Mouse (Mus musculus) MEL (cell line): Measurements from ENCODE around the gene Slc2a1. TPM values are rescaled to one million over a fixed set of nuclear protein-coding genes. Genes with fewer than 3 reads are reported as not detected.
A peak's percentile ranks its signal among the peaks of the same experiment; 100 is the strongest.

Experiments used
- DNase-seq: peaks from one replicate; pipeline ENCODE4 v3.0.0; 2011; ENCODE audit warnings: low read depth, low spot score
- H3K27ac ChIP-seq: 2 replicates; pipeline ENCODE4 v1.5.1; 2012; ENCODE audit warnings: low read depth, mild to moderate bottlenecking, control low read depth, low read length, moderate library complexity; ENCODE audit not compliant: control insufficient read depth
- H3K27me3 ChIP-seq, 2 experiments: fragments of 150-350 bp in 1 of 2; sonication (generic) in 1 of 2; 2 replicates each; pipeline ENCODE4 v1.6.1; 2012; ENCODE audit warnings: low read length in 2 of 2, mild to moderate bottlenecking in 2 of 2, improper control_type of control experiment in 1 of 2, moderate library complexity in 1 of 2; ENCODE audit not compliant: insufficient read depth in 2 of 2, control insufficient read depth in 1 of 2
- H3K36me3 ChIP-seq, 2 experiments: 2 replicates each; pipeline ENCODE4 v1.6.1; 2012 to 2014; ENCODE audit warnings: low read length in 2 of 2, improper control_type of control experiment in 1 of 2, inconsistent platforms in 1 of 2, mild to moderate bottlenecking in 1 of 2; ENCODE audit not compliant: insufficient read depth in 2 of 2, control insufficient read depth in 1 of 2
- H3K4me1 ChIP-seq, 2 experiments: fragments of 150-350 bp in 1 of 2; sonication (generic) in 1 of 2; 2 replicates each; pipeline ENCODE4 v1.6.1; 2012; ENCODE audit warnings: low read length in 2 of 2, improper control_type of control experiment in 1 of 2, mild to moderate bottlenecking in 1 of 2; ENCODE audit not compliant: insufficient read depth in 2 of 2, control insufficient read depth in 1 of 2
- H3K4me3 ChIP-seq, 2 experiments: fragments of 150-350 bp in 1 of 2; sonication (generic) in 1 of 2; 2 replicates each; pipeline ENCODE4 v1.5.1; 2012; ENCODE audit warnings: low read depth in 2 of 2, low read length in 2 of 2, mild to moderate bottlenecking in 2 of 2, moderate library complexity in 2 of 2, control low read depth in 1 of 2, improper control_type of control experiment in 1 of 2; ENCODE audit not compliant: control insufficient read depth in 1 of 2, insufficient read depth in 1 of 2
- H3K79me2 ChIP-seq: 2 replicates; pipeline ENCODE4 v1.6.1; 2012; ENCODE audit warnings: mild to moderate bottlenecking, low read length, moderate library complexity; ENCODE audit not compliant: control insufficient read depth, poor library complexity, insufficient read depth
- H3K9ac ChIP-seq: 2 replicates; pipeline ENCODE4 v1.6.1; 2012; ENCODE audit warnings: low read depth, mild to moderate bottlenecking, control low read depth, low read length, moderate library complexity; ENCODE audit not compliant: control insufficient read depth, poor library complexity, severe bottlenecking
- H3K9me3 ChIP-seq: fragments of 150-350 bp; sonication (generic); replicated peaks from 2 replicates; pipeline ENCODE4 v1.6.1; 2012; ENCODE audit warnings: mild to moderate bottlenecking, low read length, improper control_type of control experiment, moderate library complexity; ENCODE audit not compliant: insufficient read depth
- BHLHE40 ChIP-seq: IDR thresholded peaks from 2 replicates; pipeline ENCODE4 v1.6.1; 2012; ENCODE audit warnings: low read depth, mild to moderate bottlenecking, inconsistent platforms, low read length, improper control_type of control experiment, borderline replicate concordance
- CHD2 ChIP-seq: IDR thresholded peaks from 2 replicates; pipeline ENCODE4 v1.6.1; 2011; ENCODE audit warnings: low read length, improper control_type of control experiment
- EP300 ChIP-seq, 2 experiments: IDR thresholded peaks; 2 replicates each; pipeline ENCODE4 v1.6.1; 2011; ENCODE audit warnings: improper control_type of control experiment in 2 of 2, low read length in 2 of 2, low read depth in 1 of 2, mild to moderate bottlenecking in 1 of 2
- ETS1 ChIP-seq: IDR thresholded peaks from 2 replicates; pipeline ENCODE4 v1.6.1; 2012; ENCODE audit warnings: low read depth, mild to moderate bottlenecking, inconsistent platforms, low read length, improper control_type of control experiment, moderate library complexity
- KAT2A ChIP-seq: conservative IDR thresholded peaks from 2 replicates; pipeline ENCODE4 v1.6.1; 2012; ENCODE audit warnings: low read depth, low read length, improper control_type of control experiment, inconsistent platforms
- MAX ChIP-seq: IDR thresholded peaks from 2 replicates; pipeline ENCODE4 v1.6.1; 2011; ENCODE audit warnings: low read length, improper control_type of control experiment
- MXI1 ChIP-seq: IDR thresholded peaks from 2 replicates; pipeline ENCODE4 v1.6.1; 2011; ENCODE audit warnings: mild to moderate bottlenecking, low read depth, low read length, improper control_type of control experiment
- MYB ChIP-seq: IDR thresholded peaks from 2 replicates; pipeline ENCODE4 v1.6.1; 2011; ENCODE audit warnings: mild to moderate bottlenecking, low read depth, low read length, improper control_type of control experiment
- MYC ChIP-seq: IDR thresholded peaks from 2 replicates; pipeline ENCODE4 v1.6.1; 2011; ENCODE audit warnings: low read depth, mild to moderate bottlenecking, low read length, improper control_type of control experiment, moderate library complexity
- NELFE ChIP-seq: IDR thresholded peaks from 2 replicates; pipeline ENCODE4 v1.6.1; 2011; ENCODE audit warnings: low read depth, low read length, improper control_type of control experiment
- NRF1 ChIP-seq: IDR thresholded peaks from 2 replicates; pipeline ENCODE4 v1.6.1; 2014; ENCODE audit warnings: low read depth, mild to moderate bottlenecking, inconsistent platforms, low read length, improper control_type of control experiment, moderate library complexity; ENCODE audit not compliant: poor library complexity, insufficient read depth, severe bottlenecking
- POLR2AphosphoS2 ChIP-seq: IDR thresholded peaks from 2 replicates; pipeline ENCODE4 v1.6.1; 2011; ENCODE audit warnings: low read length, improper control_type of control experiment
- POLR2AphosphoS5 ChIP-seq: IDR thresholded peaks from 2 replicates; pipeline ENCODE4 v1.6.1; 2012; ENCODE audit warnings: low read depth, borderline replicate concordance, mild to moderate bottlenecking, inconsistent platforms, low read length, moderate library complexity, mixed read lengths
- RAD21 ChIP-seq: IDR thresholded peaks from 2 replicates; pipeline ENCODE4 v1.6.1; 2011; ENCODE audit warnings: mild to moderate bottlenecking, low read depth, low read length, improper control_type of control experiment
- RCOR1 ChIP-seq: IDR thresholded peaks from 2 replicates; pipeline ENCODE4 v1.6.1; 2012; ENCODE audit warnings: low read depth, mild to moderate bottlenecking, inconsistent platforms, low read length, improper control_type of control experiment
- SIN3A ChIP-seq: IDR thresholded peaks from 2 replicates; pipeline ENCODE4 v1.6.1; 2012; ENCODE audit warnings: low read length, improper control_type of control experiment, inconsistent platforms
- TAL1 ChIP-seq: IDR thresholded peaks from 2 replicates; pipeline ENCODE4 v1.6.1; 2012; ENCODE audit warnings: mild to moderate bottlenecking, inconsistent platforms, low read length, moderate library complexity, mixed read lengths
- ZC3H11A ChIP-seq: IDR thresholded peaks from 2 replicates; pipeline ENCODE4 v1.6.1; 2012; ENCODE audit warnings: low read depth, mild to moderate bottlenecking, inconsistent platforms, low read length, improper control_type of control experiment
- ZMIZ1 ChIP-seq: IDR thresholded peaks from 2 replicates; pipeline ENCODE4 v1.6.1; 2012; ENCODE audit warnings: low read depth, mild to moderate bottlenecking, inconsistent platforms, low read length, improper control_type of control experiment, moderate library complexity
- polyA plus RNA-seq, 2 experiments: library from polyadenylated mRNA; stranded (reverse) in 1 of 2; unstranded in 1 of 2; fragments of >175 nt in 1 of 2; fragments of >200 nt in 1 of 2; gene quantifications; 2 replicates each; pipeline versions ENCODE4 v1.2.1 to v1.2.4; 2012; ENCODE audit warnings: low replicate concordance in 2 of 2, low read depth in 1 of 2; ENCODE audit not compliant: insufficient read length in 2 of 2, insufficient read depth in 1 of 2, missing spikeins in 1 of 2
- total RNA-seq: library from RNA; depleted of rRNA; stranded (reverse); fragments of 300-350 nt; gene quantifications from 2 replicates; pipeline ENCODE4 v1.2.3, GENCODE M21; 2012

Gene Slc2a1
- total and polyA plus RNA-seq, 3 experiments, result 15.9 to 99.5 TPM; not detected in 1

DNA sequence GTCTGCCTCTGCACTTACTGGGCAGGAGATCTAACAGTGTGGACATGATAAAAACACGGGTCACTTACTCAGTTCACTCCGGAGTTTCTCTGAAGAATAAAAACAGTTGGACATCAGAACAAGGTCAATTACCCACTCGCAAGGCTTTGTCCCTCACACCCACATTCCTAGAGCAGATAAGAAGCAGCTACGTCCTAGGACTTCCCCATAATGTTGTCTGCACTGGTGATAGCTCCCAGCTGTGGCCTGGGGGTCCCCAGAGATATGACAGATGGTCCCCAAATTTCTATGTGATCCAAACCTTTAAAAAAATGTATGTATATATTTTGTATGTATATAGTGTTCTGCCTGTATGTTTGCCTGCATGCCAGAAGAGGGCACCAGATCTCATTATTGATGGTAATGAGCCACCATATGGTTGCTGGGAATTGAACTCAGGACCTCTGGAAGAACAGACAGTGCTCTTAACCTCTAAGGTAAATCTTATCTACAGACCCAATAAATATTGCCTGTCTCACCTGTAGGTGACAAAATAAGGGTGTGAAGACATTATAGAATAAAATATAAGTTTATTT, 71.7 kb downstream of the Slc2a1 start (continued):
- TF ChIP-seq ZMIZ1 (no peak), NELFE (no peak)

- peaks cover 15% of the 10 kb centered on the region for H3K79me2 ChIP-seq
- H3K4me3 ChIP-seq, result no peak overlapping the region
- H3K9me3 ChIP-seq, result no peaks in the 10 kb centered on the region
- no peak overlapping the region for H3K27ac ChIP-seq
- peak; percentile 52 for DNase-seq
- H3K9ac ChIP-seq, result no peak overlapping the region
- no peaks in the 10 kb centered on the region for H3K27me3 ChIP-seq
- TF ChIP-seq RAD21 (no peak), CHD2 (no peak), MYC (peak; percentile 90), SIN3A (0 out of 2 replicates have a peak, but pooled peaks have one; percentile 39), BHLHE40 (peak; percentile 57; the same call in 1 of the 2 replicates), POLR2AphosphoS5 (no peak), MAX (peak; percentile 76), EP300 (IDR thresholded peaks at IDR 0.05; ENCODE audit: low read depth in 1 of 2, low read length in 2 of 2) (0 out of 4 replicates have a peak, but pooled peaks of 1 of the 2 experiments have one; percentile 10), ZMIZ1 (no peak), MXI1 (peak; percentile 87)
- TF ChIP-seq, all 39 proteins: peak for 6
- H3K36me3 ChIP-seq, result peaks cover 29 to 47% of the 10 kb centered on the region in 2 experiments
- peaks cover 2 to 33% of the 10 kb centered on the region in 2 experiments; a peak in 3 of 4 replicates for H3K4me1 ChIP-seq
Observed at GRCm38 (mm10) chr4:119181456-119181855, 72.9 kb downstream of the Slc2a1 start.

DNA sequence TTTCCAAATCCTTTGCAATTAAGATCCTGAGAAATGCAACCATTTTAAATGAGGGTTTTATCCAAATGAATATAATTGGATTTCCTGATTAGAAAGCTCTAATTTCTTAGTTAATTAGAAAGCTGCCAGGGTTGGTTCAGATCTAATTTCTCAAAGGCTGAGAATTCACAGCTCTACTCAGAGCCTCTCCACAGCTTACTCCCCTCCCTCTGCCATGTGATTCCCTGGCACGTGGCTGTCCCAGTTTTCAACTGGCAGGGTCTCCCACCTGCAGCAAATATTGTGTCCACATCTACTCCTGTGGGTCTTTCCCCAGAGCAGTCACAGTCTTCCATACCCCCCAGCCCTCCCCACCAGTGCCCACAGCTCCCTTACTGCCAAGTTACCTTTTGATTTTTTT, 75.0 kb downstream of the Slc2a1 start:
- Histone ChIP-seq H3K27me3 (no peaks in the 10 kb centered on the region), H3K4me3 (no peak overlapping the region), H3K4me1 (peaks cover 4 to 48% of the 10 kb centered on the region in 2 experiments)

DNA sequence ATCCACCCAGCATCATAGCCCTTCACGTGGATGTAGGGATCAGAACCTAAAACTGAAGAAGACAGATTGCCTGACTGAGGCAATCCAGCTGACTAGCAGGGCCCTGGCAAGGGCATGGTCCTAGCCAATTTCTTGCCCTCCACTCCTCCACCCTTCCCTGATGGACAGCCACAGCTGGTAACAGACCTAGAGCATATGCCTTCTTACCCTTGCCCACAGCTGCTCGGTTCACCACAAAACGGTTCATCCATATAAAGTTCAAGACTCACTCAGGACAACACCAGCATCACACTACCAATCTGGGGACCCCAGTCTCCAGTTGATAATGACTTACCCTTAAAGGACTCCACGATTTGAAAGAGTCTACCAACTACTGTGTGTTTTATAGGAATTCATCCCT, 77.3 kb downstream of the Slc2a1 start:
- peaks cover 16 to 53% of the 10 kb centered on the region in 2 experiments for H3K36me3 ChIP-seq
- no peak overlapping the region for H3K9ac ChIP-seq
- DNase-seq, result no peak
- peaks cover 4 to 45% of the 10 kb centered on the region in 2 experiments for H3K4me1 ChIP-seq
- no peak overlapping the region for H3K27ac ChIP-seq
- no peak overlapping the region; a peak in 1 of 4 replicates for H3K4me3 ChIP-seq
- TF ChIP-seq ZC3H11A (no peak), RCOR1 (no peak), KAT2A (no peak), NRF1 (no peak), TAL1 (no peak), ETS1 (no peak)
- H3K27me3 ChIP-seq, result no peaks in the 10 kb centered on the region
- H3K79me2 ChIP-seq, result peaks cover 45% of the 10 kb centered on the region
- no peaks in the 10 kb centered on the region for H3K9me3 ChIP-seq

More for the DNA sequence above, 75.0 kb downstream of the Slc2a1 start:
- H3K36me3 ChIP-seq, result peaks cover 20 to 62% of the 10 kb centered on the region in 2 experiments
- TF ChIP-seq POLR2AphosphoS2 (0 out of 2 replicates have a peak, but pooled peaks have one; percentile 17), MYB (no peak)
- H3K9ac ChIP-seq, result no peak overlapping the region
- H3K79me2 ChIP-seq, result peaks cover 33% of the 10 kb centered on the region
- no peaks in the 10 kb centered on the region for H3K9me3 ChIP-seq
- no peak overlapping the region for H3K27ac ChIP-seq
- no peak for DNase-seq
